Mouse (Mus musculus) olfactory bulb, adult 2 months (tissue): ENCODE measurements at regions not wholly inside any gene's neighbourhood (a gene's known extent, or its start where the extent isn't known, plus 50 kb on each side); places are given as distances from the start of the nearest gene placed in this dataset.

Experiments
- H3K27ac ChIP-seq: fragments of 200-500 bp; 2 replicates; pipeline ENCODE4 v1.5.1; 2012; ENCODE audit warnings: low read depth, low read length; ENCODE audit not compliant: insufficient read depth
- H3K4me1 ChIP-seq: fragments of 200-500 bp; 2 replicates; pipeline ENCODE4 v1.6.1; 2012; ENCODE audit warnings: low read length; ENCODE audit not compliant: control insufficient read depth, insufficient read depth
- H3K4me3 ChIP-seq: fragments of 200-500 bp; 2 replicates; pipeline ENCODE4 v1.5.1; 2012; ENCODE audit warnings: mild to moderate bottlenecking, low read depth, low read length, moderate library complexity; ENCODE audit not compliant: insufficient read depth
- CTCF ChIP-seq: fragments of 200-500 bp; IDR thresholded peaks from 2 replicates; pipeline ENCODE4 v1.5.1; 2012; ENCODE audit warnings: low read depth, mild to moderate bottlenecking, low read length, moderate library complexity; ENCODE audit not compliant: insufficient read depth
- POLR2A ChIP-seq: fragments of 200-500 bp; IDR thresholded peaks from 2 replicates; pipeline ENCODE4 v1.6.1; 2012; ENCODE audit warnings: mild to moderate bottlenecking, low read depth, low read length, moderate library complexity; ENCODE audit not compliant: insufficient read depth
- WGBS: fragments of 180-500 bp; shearing (Covaris S2); methylation state at CpG from one replicate; pipeline ENCODE4 v1.1.7; 2018; 5-methylcytosine and 5-hydroxymethylcytosine counted together

- peaks cover 2% of the 10 kb centered on the region; the same call in 1 of the 2 replicates for H3K4me1 ChIP-seq
- no peak for TF ChIP-seq CTCF
- no peak for TF ChIP-seq POLR2A
- 69% methylated on average over 5 of the region's 5 CpGs for WGBS
- no peak overlapping the region for H3K27ac ChIP-seq
- H3K4me3 ChIP-seq, result no peak overlapping the region
Measured at GRCm38 (mm10) chr7:37908618-37909130, 114.7 kb downstream of the Uri1 start.

DNA sequence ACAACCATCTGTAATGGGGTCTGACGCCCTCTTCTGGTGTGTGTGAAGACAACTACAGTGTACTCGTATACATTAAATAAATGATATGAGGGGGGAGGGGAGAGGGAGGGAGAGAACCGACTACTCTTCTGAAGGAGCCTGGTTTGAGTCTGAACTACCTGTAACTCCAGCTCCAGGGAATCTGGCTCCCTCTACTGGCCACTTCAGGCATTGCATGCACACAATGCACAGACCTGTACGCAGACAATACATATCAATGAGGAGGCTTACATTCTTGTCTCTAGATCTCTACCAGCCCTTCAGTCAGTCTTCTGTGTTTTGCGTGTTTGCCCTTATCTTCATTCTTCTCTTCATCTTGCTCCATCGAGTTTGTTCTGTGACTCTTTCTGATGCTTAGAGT is 120.4 kb upstream of the Zfp536 start:
- Histone ChIP-seq H3K4me1 (no peaks in the 10 kb centered on the region), H3K4me3 (no peak overlapping the region), H3K27ac (no peak overlapping the region)
- 80% methylated on average over 6 of the region's 6 CpGs for WGBS
- no peak for TF ChIP-seq CTCF
- TF ChIP-seq POLR2A, result no peak

DNA sequence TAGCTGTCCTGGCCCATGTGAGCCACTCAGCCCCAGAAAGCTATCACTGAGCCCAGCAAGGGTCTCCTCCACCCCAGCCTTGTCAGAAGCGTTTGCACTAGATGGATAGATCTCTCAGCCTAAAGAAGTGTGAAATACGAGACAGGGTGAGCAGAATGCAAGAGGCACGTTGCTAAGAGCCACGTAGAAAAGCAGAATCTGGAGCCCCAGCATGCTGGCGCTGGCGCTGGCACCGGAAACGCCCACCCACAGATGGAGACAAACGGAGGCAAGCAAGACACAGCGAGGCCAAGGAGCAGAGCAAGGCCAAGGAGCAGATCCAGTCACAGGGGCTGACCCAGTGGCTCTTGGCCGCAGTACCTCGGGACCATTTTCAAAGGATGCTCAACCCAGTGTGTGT is 100.9 kb upstream of the Zfp536 start:
- 40% methylated on average over 12 of the region's 12 CpGs for WGBS
- TF ChIP-seq POLR2A (no peak), CTCF (no peak)
- Histone ChIP-seq H3K27ac (no peak overlapping the region), H3K4me1 (peaks cover 10% of the 10 kb centered on the region; the same call in 1 of the 2 replicates), H3K4me3 (no peak overlapping the region)

GRCm38 (mm10) chr7:37870956-37871355 is 97.5 kb upstream of the Zfp536 start:
- TF ChIP-seq CTCF (no peak), POLR2A (no peak)
- peaks cover 10% of the 10 kb centered on the region; the same call in 1 of the 2 replicates for H3K4me1 ChIP-seq
- WGBS, result 86% methylated on average over 5 of the region's 5 CpGs
- H3K27ac ChIP-seq, result no peak overlapping the region
- no peak overlapping the region for H3K4me3 ChIP-seq

GRCm38 (mm10) chr7:37866468-37866867 is 93.0 kb upstream of the Zfp536 start:
- Histone ChIP-seq H3K4me3 (no peak overlapping the region), H3K27ac (no peak overlapping the region), H3K4me1 (0 out of 2 replicates have a peak, but pooled peaks cover 4% of the 10 kb centered on the region)
- TF ChIP-seq CTCF, result no peak
- no peak for TF ChIP-seq POLR2A
- WGBS, result 56% methylated on average over 1 of the region's 1 CpGs

DNA sequence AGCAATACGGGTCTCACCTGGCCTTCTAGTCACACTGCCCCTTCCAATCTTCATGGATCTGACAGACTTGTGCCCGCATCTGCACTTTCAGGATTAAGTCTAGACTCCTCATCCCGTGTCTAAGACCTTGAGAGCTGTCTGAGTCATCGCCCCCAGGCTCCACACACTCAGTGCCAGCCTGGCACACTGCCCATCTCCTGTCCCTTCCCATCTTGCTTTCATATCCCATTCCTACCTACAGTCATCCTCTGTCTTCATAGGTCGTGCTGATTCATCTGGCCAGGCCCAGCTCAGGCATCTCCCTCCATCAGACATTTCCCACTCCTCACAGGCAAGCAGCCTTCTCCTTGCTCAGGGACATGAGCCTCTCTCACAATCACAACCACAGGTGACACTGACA is 78.0 kb upstream of the Zfp536 start:
- TF ChIP-seq CTCF, result no peak
- TF ChIP-seq POLR2A, result no peak
- Histone ChIP-seq H3K4me1 (no peaks in the 10 kb centered on the region), H3K4me3 (no peak overlapping the region), H3K27ac (no peak overlapping the region)
- WGBS, result 86% methylated on average over 5 of the region's 5 CpGs

DNA sequence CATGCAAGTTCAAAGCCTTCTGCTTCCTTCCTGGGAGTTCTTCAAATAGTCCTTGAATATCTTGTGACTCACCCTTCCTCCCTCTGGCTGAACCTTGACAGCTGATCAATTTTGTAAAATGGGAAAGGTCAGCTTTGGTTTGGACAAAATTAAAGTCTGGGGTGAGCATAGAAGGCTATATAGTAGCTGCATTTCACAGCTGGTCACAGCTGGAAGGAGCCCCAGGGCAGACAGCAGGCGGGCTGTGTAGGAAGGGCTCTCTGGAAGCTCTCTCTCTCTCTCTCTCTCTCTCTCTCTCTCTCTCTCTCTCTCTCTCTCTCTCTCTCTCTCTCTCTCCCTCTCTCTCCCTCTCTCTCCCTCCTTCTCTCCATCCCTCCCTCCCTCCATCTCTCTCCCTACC is 71.8 kb upstream of the Zfp536 start:
- Histone ChIP-seq H3K4me1 (peaks cover 11% of the 10 kb centered on the region), H3K4me3 (no peak overlapping the region), H3K27ac (no peak overlapping the region)
- TF ChIP-seq CTCF (no peak), POLR2A (no peak)
- 92% methylated on average over 1 of the region's 1 CpGs for WGBS

GRCm38 (mm10) chr7:37842000-37842513 is 68.6 kb upstream of the Zfp536 start:
- Histone ChIP-seq H3K4me3 (peak overlapping the region; percentile 7), H3K27ac (no peak overlapping the region), H3K4me1 (peaks cover 14% of the 10 kb centered on the region)
- WGBS, result 11% methylated on average over 14 of the region's 14 CpGs
- no peak for TF ChIP-seq CTCF
- no peak for TF ChIP-seq POLR2A

GRCm38 (mm10) chr7:37841549-37841948 is 68.1 kb upstream of the Zfp536 start:
- H3K4me1 ChIP-seq, result peaks cover 17% of the 10 kb centered on the region
- WGBS, result 40% methylated on average over 4 of the region's 4 CpGs
- no peak overlapping the region for H3K27ac ChIP-seq
- no peak overlapping the region for H3K4me3 ChIP-seq
- TF ChIP-seq POLR2A, result no peak

DNA sequence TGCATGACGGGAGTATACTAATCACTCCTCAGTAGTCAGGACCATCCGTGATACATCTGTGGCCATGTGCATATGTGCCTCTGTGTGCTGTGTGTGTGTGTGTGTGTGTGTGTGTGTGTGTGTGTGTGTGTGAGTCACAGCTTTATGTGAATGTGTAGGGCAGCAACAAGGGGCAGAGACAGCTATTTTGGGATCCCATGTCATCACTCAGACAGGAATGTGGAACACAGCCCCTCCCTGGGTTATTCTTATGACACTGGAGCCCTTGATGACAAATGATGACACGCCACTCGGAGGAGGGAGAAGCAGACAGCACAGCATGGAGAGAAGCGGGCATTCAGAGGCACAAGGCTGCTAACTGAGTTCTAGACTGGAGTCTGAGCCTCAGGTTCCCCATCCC is 64.4 kb upstream of the Zfp536 start:
- TF ChIP-seq CTCF (no peak), POLR2A (no peak)
- H3K4me3 ChIP-seq, result no peak overlapping the region
- H3K27ac ChIP-seq, result no peak overlapping the region
- 81% methylated on average over 5 of the region's 5 CpGs for WGBS
- H3K4me1 ChIP-seq, result peaks cover 20% of the 10 kb centered on the region
